Mouse (Mus musculus) heart, embryonic 12.5 days (tissue): Measurements from ENCODE around the gene Timp3. TPM values are rescaled to one million over a fixed set of nuclear protein-coding genes. Genes with fewer than 3 reads are reported as not detected.

Source experiments
- ATAC-seq: fragments of 200-750 bp; cut with Nextera tagmentation; 2 replicates; pipeline ENCODE4 v1.8.0; 2017; ENCODE audit warnings: moderate TSS enrichment, moderate library complexity; ENCODE audit not compliant: insufficient number of reproducible peaks, low FRiP score
- H3K27ac ChIP-seq: fragments of 300-500 bp; sonication (generic); 2 replicates; pipeline ENCODE4 v1.5.1; 2016; ENCODE audit warnings: mild to moderate bottlenecking, moderate library complexity; ENCODE audit not compliant: poor library complexity, severe bottlenecking
- H3K27me3 ChIP-seq: fragments of 300-500 bp; sonication (generic); replicated peaks from 2 replicates; pipeline ENCODE4 v1.6.1; 2016; ENCODE audit warnings: mild to moderate bottlenecking, moderate library complexity
- H3K36me3 ChIP-seq: fragments of 300-500 bp; sonication (generic); 2 replicates; pipeline ENCODE4 v1.6.1; 2016; ENCODE audit warnings: mild to moderate bottlenecking, moderate library complexity
- H3K4me1 ChIP-seq: fragments of 300-500 bp; sonication (generic); replicated peaks from 2 replicates; pipeline ENCODE4 v1.6.1; 2016; ENCODE audit warnings: mild to moderate bottlenecking
- H3K4me2 ChIP-seq: fragments of 300-500 bp; sonication (generic); 2 replicates; pipeline ENCODE4 v1.6.1; 2016; ENCODE audit warnings: mild to moderate bottlenecking, moderate library complexity
- H3K4me3 ChIP-seq: fragments of 300-500 bp; sonication (generic); 2 replicates; pipeline ENCODE4 v1.5.1; 2016; ENCODE audit warnings: mild to moderate bottlenecking
- H3K9ac ChIP-seq: fragments of 300-500 bp; sonication (generic); 2 replicates; pipeline ENCODE4 v1.6.1; 2016; ENCODE audit warnings: mild to moderate bottlenecking, moderate library complexity
- H3K9me3 ChIP-seq: fragments of 300-500 bp; sonication (generic); replicated peaks from 2 replicates; pipeline ENCODE4 v1.6.1; 2016; ENCODE audit warnings: mild to moderate bottlenecking, moderate library complexity
- WGBS: fragments of 180-500 bp; shearing (Covaris S2); methylation state at CpG from one replicate; pipeline ENCODE4 v1.1.7; 2016; 5-methylcytosine and 5-hydroxymethylcytosine counted together
- polyA plus RNA-seq: library from polyadenylated mRNA; unstranded; fragments of >200 nt; fragmentation: Nextera tagmentation; extraction: Ambion mirVana; gene quantifications from 2 replicates; pipeline ENCODE4 v1.2.1, GENCODE M21; 2016

The Timp3 gene
- polyA plus RNA-seq, 1 experiment from 2014 or later, result 71.5 TPM

- Histone ChIP-seq H3K9ac (no peak overlapping the region), H3K36me3 (no peaks in the 10 kb centered on the region), H3K4me3 (no peak overlapping the region), H3K4me2 (no peak overlapping the region), H3K27ac (no peak overlapping the region), H3K9me3 (no peaks in the 10 kb centered on the region), H3K27me3 (peaks cover 6% of the 10 kb centered on the region; the same call in 1 of the 2 replicates), H3K4me1 (peaks cover 7% of the 10 kb centered on the region; the same call in 1 of the 2 replicates)
- no peak for ATAC-seq
- WGBS, result 76% methylated on average over 5 of the region's 5 CpGs
Observed at GRCm38 (mm10) chr10:86277327-86277726, 22.8 kb upstream of the Timp3 start.

- no peak overlapping the region for H3K4me3 ChIP-seq
- H3K4me2 ChIP-seq, result no peak overlapping the region
- no peak for ATAC-seq
- H3K4me1 ChIP-seq, result peaks cover 7% of the 10 kb centered on the region; the same call in 1 of the 2 replicates
- no peaks in the 10 kb centered on the region for H3K9me3 ChIP-seq
- H3K27ac ChIP-seq, result no peak overlapping the region
- peaks cover 6% of the 10 kb centered on the region; the same call in 1 of the 2 replicates for H3K27me3 ChIP-seq
- H3K9ac ChIP-seq, result no peak overlapping the region
- H3K36me3 ChIP-seq, result no peaks in the 10 kb centered on the region
- 66% methylated on average over 2 of the region's 2 CpGs for WGBS
Observed at GRCm38 (mm10) chr10:86278481-86278880, 21.7 kb upstream of the Timp3 start.

- no peaks in the 10 kb centered on the region for H3K36me3 ChIP-seq
- H3K9ac ChIP-seq, result no peak overlapping the region
- H3K4me2 ChIP-seq, result no peak overlapping the region
- H3K27me3 ChIP-seq, result peaks cover 6% of the 10 kb centered on the region; the same call in 1 of the 2 replicates
- WGBS, result 80% methylated on average over 7 of the region's 7 CpGs
- H3K27ac ChIP-seq, result no peak overlapping the region
- no peaks in the 10 kb centered on the region for H3K4me1 ChIP-seq
- no peak overlapping the region for H3K4me3 ChIP-seq
- ATAC-seq, result no peak
- no peaks in the 10 kb centered on the region for H3K9me3 ChIP-seq
Observed at GRCm38 (mm10) chr10:86279579-86280168, 20.5 kb upstream of the Timp3 start.

GRCm38 (mm10) chr10:86281238-86281637 is 18.9 kb upstream of the Timp3 start:
- 90% methylated on average over 8 of the region's 8 CpGs for WGBS
- ATAC-seq, result no peak
- peaks cover 6% of the 10 kb centered on the region; the same call in 1 of the 2 replicates for H3K27me3 ChIP-seq
- no peaks in the 10 kb centered on the region for H3K36me3 ChIP-seq
- no peak overlapping the region for H3K4me3 ChIP-seq
- no peak overlapping the region for H3K4me2 ChIP-seq
- H3K9ac ChIP-seq, result no peak overlapping the region
- no peaks in the 10 kb centered on the region for H3K9me3 ChIP-seq
- H3K27ac ChIP-seq, result no peak overlapping the region
- no peaks in the 10 kb centered on the region for H3K4me1 ChIP-seq

GRCm38 (mm10) chr10:86286508-86286907 is 13.7 kb upstream of the Timp3 start:
- no peak overlapping the region for H3K9ac ChIP-seq
- H3K4me3 ChIP-seq, result no peak overlapping the region
- H3K36me3 ChIP-seq, result no peaks in the 10 kb centered on the region
- no peak for ATAC-seq
- H3K9me3 ChIP-seq, result peaks cover 4% of the 10 kb centered on the region
- WGBS, result 90% methylated on average over 7 of the region's 7 CpGs
- no peaks in the 10 kb centered on the region for H3K4me1 ChIP-seq
- H3K4me2 ChIP-seq, result no peak overlapping the region
- no peaks in the 10 kb centered on the region for H3K27me3 ChIP-seq
- no peak overlapping the region for H3K27ac ChIP-seq

- Histone ChIP-seq H3K36me3 (no peaks in the 10 kb centered on the region), H3K27me3 (peaks cover 12% of the 10 kb centered on the region), H3K4me2 (no peak overlapping the region), H3K4me1 (no peaks in the 10 kb centered on the region), H3K27ac (no peak overlapping the region), H3K9me3 (peaks cover 4% of the 10 kb centered on the region), H3K9ac (no peak overlapping the region), H3K4me3 (no peak overlapping the region)
- WGBS, result 70% methylated on average over 8 of the region's 8 CpGs
- ATAC-seq, result no peak
Observed at GRCm38 (mm10) chr10:86290109-86290771, 9.9 kb upstream of the Timp3 start.

GRCm38 (mm10) chr10:86293880-86294279 is 6.3 kb upstream of the Timp3 start:
- H3K4me2 ChIP-seq, result no peak overlapping the region
- H3K27me3 ChIP-seq, result peaks cover 12% of the 10 kb centered on the region
- H3K9ac ChIP-seq, result no peak overlapping the region
- H3K4me1 ChIP-seq, result peaks cover 12% of the 10 kb centered on the region
- 63% methylated on average over 1 of the region's 1 CpGs for WGBS
- no peak overlapping the region for H3K4me3 ChIP-seq
- no peak for ATAC-seq
- H3K27ac ChIP-seq, result no peak overlapping the region
- peaks cover 4% of the 10 kb centered on the region for H3K9me3 ChIP-seq
- no peaks in the 10 kb centered on the region for H3K36me3 ChIP-seq

GRCm38 (mm10) chr10:86294599-86295365 is 5.4 kb upstream of the Timp3 start:
- Histone ChIP-seq H3K4me2 (no peak overlapping the region), H3K4me3 (no peak overlapping the region), H3K27ac (no peak overlapping the region), H3K9ac (no peak overlapping the region), H3K36me3 (no peaks in the 10 kb centered on the region), H3K9me3 (peaks cover 4% of the 10 kb centered on the region), H3K4me1 (peaks cover 12% of the 10 kb centered on the region), H3K27me3 (peaks cover 12% of the 10 kb centered on the region)
- ATAC-seq, result peak; percentile 36; the same call in 1 of the 2 replicates
- 59% methylated on average over 10 of the region's 10 CpGs for WGBS

- WGBS, result 16% methylated on average over 13 of the region's 13 CpGs
Observed at GRCm38 (mm10) chr10:86295454-86296098, 4.6 kb upstream of the Timp3 start.

GRCm38 (mm10) chr10:86296111-86296510 is 4.1 kb upstream of the Timp3 start:
- Histone ChIP-seq H3K27me3 (peaks cover 12% of the 10 kb centered on the region), H3K4me3 (peak overlapping the region; percentile 33), H3K4me2 (peak overlapping the region; percentile 73), H3K36me3 (no peaks in the 10 kb centered on the region), H3K9ac (peak overlapping the region; percentile 54; the same call in 1 of the 2 replicates), H3K9me3 (no peaks in the 10 kb centered on the region; the same call in 1 of the 2 replicates), H3K4me1 (peaks cover 12% of the 10 kb centered on the region), H3K27ac (no peak overlapping the region)
- 4% methylated on average over 14 of the region's 14 CpGs for WGBS
- 0 out of 2 replicates have a peak, but pooled peaks have one; percentile 43 for ATAC-seq

More at GRCm38 (mm10) chr10:86295454-86296098, 4.6 kb upstream of the Timp3 start:
- peaks cover 12% of the 10 kb centered on the region for H3K4me1 ChIP-seq
- no peaks in the 10 kb centered on the region for H3K36me3 ChIP-seq
- H3K4me2 ChIP-seq, result peak overlapping the region; percentile 73
- ATAC-seq, result no peak
- H3K9ac ChIP-seq, result peak overlapping the region; percentile 54; the same call in 1 of the 2 replicates
- peaks cover 4% of the 10 kb centered on the region for H3K9me3 ChIP-seq
- H3K27ac ChIP-seq, result no peak overlapping the region
- peak overlapping the region; percentile 33 for H3K4me3 ChIP-seq
- peaks cover 12% of the 10 kb centered on the region for H3K27me3 ChIP-seq
